Mouse (Mus musculus): ENCODE measurements around the gene Tln1. TPM values are rescaled to one million over a fixed set of nuclear protein-coding genes. Genes with fewer than 3 reads are reported as not detected.
"Not testable (repeated sequence)": the region's sequence is repeated elsewhere in the genome, so short reads cannot be mapped to it uniquely, and the experiment has no call there.

Tln1 gene
- polyA plus RNA-seq, 1 experiment from 2014 or later: 70.5 TPM

GRCm38 (mm10) chr4:43498983-43499382 lies 63.5 kb downstream of the Tln1 start:
- H3K4me1 ChIP-seq: peaks cover 44% of the 10 kb centered on the region
- peak overlapping the region; percentile 61; the same call in 1 of the 2 replicates for H3K27ac ChIP-seq
- H3K4me2 ChIP-seq: peak overlapping the region; percentile 84
- no peaks in the 10 kb centered on the region for H3K27me3 ChIP-seq
- 13% methylated on average over 8 of the region's 8 CpGs for WGBS
- no peaks in the 10 kb centered on the region for H3K9me3 ChIP-seq
- H3K9ac ChIP-seq: no peak overlapping the region
- peaks cover 21% of the 10 kb centered on the region for H3K36me3 ChIP-seq
- H3K4me3 ChIP-seq: peak overlapping the region; percentile 65
- no peak for ATAC-seq (ENCODE audit: insufficient number of reproducible peaks, low FRiP score, low TSS enrichment, low read depth)

- Histone ChIP-seq H3K9me3 (no peaks in the 10 kb centered on the region), H3K27ac (no peak overlapping the region), H3K4me2 (peak overlapping the region; percentile 84; the same call in 1 of the 2 replicates), H3K36me3 (peaks cover 21% of the 10 kb centered on the region), H3K4me1 (peaks cover 46% of the 10 kb centered on the region), H3K4me3 (peak overlapping the region; percentile 65), H3K27me3 (no peaks in the 10 kb centered on the region), H3K9ac (no peak overlapping the region)
- 70% methylated on average over 4 of the region's 4 CpGs for WGBS
- ATAC-seq (ENCODE audit: insufficient number of reproducible peaks, low FRiP score, low TSS enrichment, low read depth): no peak
These were observed 64.5 kb downstream of the Tln1 start for GRCm38 (mm10) chr4:43497946-43498345.

GRCm38 (mm10) chr4:43497405-43497804 lies 65.1 kb downstream of the Tln1 start:
- H3K4me1 ChIP-seq: peaks cover 46% of the 10 kb centered on the region
- no peak overlapping the region for H3K9ac ChIP-seq
- no peak overlapping the region; the same call in 1 of the 2 replicates for H3K4me2 ChIP-seq
- no peaks in the 10 kb centered on the region for H3K27me3 ChIP-seq
- no peak overlapping the region for H3K27ac ChIP-seq
- H3K4me3 ChIP-seq: no peak overlapping the region
- no peak for ATAC-seq (ENCODE audit: insufficient number of reproducible peaks, low FRiP score, low TSS enrichment, low read depth)
- peaks cover 21% of the 10 kb centered on the region for H3K36me3 ChIP-seq
- no peaks in the 10 kb centered on the region for H3K9me3 ChIP-seq
- 93% methylated on average over 8 of the region's 8 CpGs for WGBS

GRCm38 (mm10) chr4:43496587-43496986 lies 65.9 kb downstream of the Tln1 start:
- Histone ChIP-seq H3K4me1 (peaks cover 43% of the 10 kb centered on the region), H3K9me3 (no peaks in the 10 kb centered on the region), H3K36me3 (peaks cover 21% of the 10 kb centered on the region), H3K9ac (no peak overlapping the region), H3K4me3 (no peak overlapping the region), H3K27ac (no peak overlapping the region), H3K4me2 (no peak overlapping the region), H3K27me3 (no peaks in the 10 kb centered on the region)
- WGBS: 67% methylated on average over 6 of the region's 6 CpGs
- ATAC-seq (ENCODE audit: insufficient number of reproducible peaks, low FRiP score, low TSS enrichment, low read depth): no peak

DNA sequence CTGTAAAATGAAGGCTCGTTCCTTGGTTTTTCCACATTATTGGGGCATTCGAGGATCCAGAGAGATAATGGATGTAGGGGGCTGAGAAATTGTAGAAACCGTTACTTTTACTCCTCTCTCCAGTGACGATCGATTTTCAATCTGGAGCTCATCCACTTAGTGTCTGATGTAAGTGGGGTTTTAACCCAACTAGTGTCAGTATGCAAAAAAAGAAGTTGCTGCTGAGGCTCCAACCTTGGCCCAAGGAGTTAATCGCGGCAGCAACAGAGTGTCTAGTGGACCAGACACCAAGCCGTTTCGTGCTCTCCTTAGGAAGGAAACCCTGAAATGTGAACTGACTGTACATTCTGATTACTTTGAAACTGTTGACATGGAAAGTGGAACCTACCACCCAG lies 68.6 kb downstream of the Tln1 start:
- Histone ChIP-seq H3K9ac (peak overlapping the region; percentile 73), H3K4me2 (peak overlapping the region; percentile 56), H3K27ac (peak overlapping the region; percentile 95), H3K9me3 (no peaks in the 10 kb centered on the region; the same call in 1 of the 2 replicates), H3K4me1 (peaks cover 30% of the 10 kb centered on the region), H3K36me3 (peaks cover 21% of the 10 kb centered on the region), H3K27me3 (no peaks in the 10 kb centered on the region), H3K4me3 (peak overlapping the region; percentile 74)
- ATAC-seq (ENCODE audit: insufficient number of reproducible peaks, low FRiP score, low TSS enrichment, low read depth): no peak
- WGBS: 3% methylated on average over 9 of the region's 9 CpGs

GRCm38 (mm10) chr4:43493186-43493845 lies 69.2 kb downstream of the Tln1 start:
- 0% methylated on average over 47 of the region's 47 CpGs for WGBS
- ATAC-seq (ENCODE audit: insufficient number of reproducible peaks, low FRiP score, low TSS enrichment, low read depth): peak; percentile 89
- peak overlapping the region; percentile 56 for H3K4me2 ChIP-seq

DNA sequence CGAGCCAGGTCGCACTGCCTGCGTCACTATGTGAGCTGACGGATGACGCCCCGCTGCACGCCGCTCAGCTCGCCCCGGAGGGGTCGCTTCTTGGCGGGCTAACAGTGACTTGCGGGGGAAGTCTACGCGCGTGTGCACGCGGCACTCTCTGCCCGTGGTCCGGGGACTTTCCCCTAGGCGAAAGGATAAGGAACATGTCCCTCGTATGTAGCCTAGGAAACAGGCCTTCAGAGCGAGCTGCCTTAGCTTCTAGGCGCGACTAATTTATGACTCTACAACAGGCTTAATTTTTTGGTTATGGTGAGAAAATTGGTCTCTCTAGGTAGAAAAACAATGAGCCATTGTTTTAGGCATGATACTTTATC lies 69.7 kb downstream of the Tln1 start, which contains the start of gene Ccdc107:
TSS of gene Ccdc107 (plus strand) at position 80 of the 365 bp plus-strand sequence.
- H3K9me3 ChIP-seq: no peaks in the 10 kb centered on the region; the same call in 1 of the 2 replicates
- H3K36me3 ChIP-seq: peaks cover 21% of the 10 kb centered on the region
- peak within 1 kb of the TSS; percentile 73 for H3K9ac ChIP-seq
- WGBS: 0% methylated on average over 25 of the region's 25 CpGs
- peak within 1 kb of the TSS; percentile 56 for H3K4me2 ChIP-seq
- H3K27me3 ChIP-seq: no peaks in the 10 kb centered on the region
- peaks cover 19% of the 10 kb centered on the region for H3K4me1 ChIP-seq
- peak within 1 kb of the TSS; percentile 95 for H3K27ac ChIP-seq
- peak; percentile 97 for ATAC-seq (ENCODE audit: insufficient number of reproducible peaks, low FRiP score, low TSS enrichment, low read depth)
- peak within 1 kb of the TSS; percentile 74 for H3K4me3 ChIP-seq

More at GRCm38 (mm10) chr4:43493186-43493845, 69.2 kb downstream of the Tln1 start:
- Histone ChIP-seq H3K9ac (peak overlapping the region; percentile 73), H3K27ac (peak overlapping the region; percentile 95), H3K27me3 (no peaks in the 10 kb centered on the region), H3K4me1 (peaks cover 25% of the 10 kb centered on the region), H3K36me3 (peaks cover 21% of the 10 kb centered on the region), H3K4me3 (peak overlapping the region; percentile 74), H3K9me3 (no peaks in the 10 kb centered on the region; the same call in 1 of the 2 replicates)

DNA sequence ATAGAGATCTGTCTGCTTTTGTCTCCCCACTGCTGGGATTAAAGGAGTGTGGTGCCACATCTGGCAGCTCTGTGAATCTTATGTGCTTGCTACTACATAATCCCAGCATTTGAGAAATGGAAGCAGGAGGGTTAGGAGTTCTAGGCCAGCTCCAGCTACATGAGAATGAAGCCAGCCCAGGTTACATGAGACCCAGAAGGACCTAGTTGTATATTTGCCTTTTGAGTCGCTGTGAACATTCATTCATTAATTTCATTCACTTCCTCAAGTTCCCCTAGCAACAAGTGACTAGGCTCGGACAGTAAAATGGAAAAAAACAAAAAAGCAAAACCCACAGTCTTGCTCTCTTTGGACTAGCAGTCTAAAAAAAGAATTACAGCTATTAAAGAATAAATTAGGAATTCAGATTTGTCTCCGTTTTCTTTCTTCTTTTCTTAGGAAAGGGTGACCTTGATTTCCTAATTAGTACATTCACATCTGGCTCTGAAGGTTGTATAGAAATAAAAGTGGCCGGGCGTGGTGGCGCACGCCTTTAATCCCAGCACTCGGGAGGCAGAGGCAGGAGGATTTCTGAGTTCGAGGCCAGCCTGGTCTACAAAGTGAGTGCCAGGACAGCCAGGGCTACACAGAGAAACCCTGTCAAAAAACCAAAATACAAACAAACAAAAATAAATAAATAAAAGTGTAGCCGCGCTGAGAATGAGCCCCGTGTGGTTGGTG lies 70.2 kb downstream of the Tln1 start:
- peak overlapping the region; percentile 37 for H3K4me2 ChIP-seq
- no peaks in the 10 kb centered on the region; the same call in 1 of the 2 replicates for H3K9me3 ChIP-seq
- H3K4me1 ChIP-seq: peaks cover 15% of the 10 kb centered on the region
- H3K4me3 ChIP-seq: peak overlapping the region; percentile 74
- peaks cover 16% of the 10 kb centered on the region for H3K36me3 ChIP-seq
- H3K27me3 ChIP-seq: no peaks in the 10 kb centered on the region
- H3K9ac ChIP-seq: no peak overlapping the region
- ATAC-seq (ENCODE audit: insufficient number of reproducible peaks, low FRiP score, low TSS enrichment, low read depth): no peak
- 43% methylated on average over 12 of the region's 12 CpGs for WGBS
- H3K27ac ChIP-seq: peak overlapping the region; percentile 95

GRCm38 (mm10) chr4:43490801-43491200 lies 71.7 kb downstream of the Tln1 start:
- H3K27me3 ChIP-seq: no peaks in the 10 kb centered on the region
- WGBS: 86% methylated on average over 5 of the region's 5 CpGs
- peaks cover 15% of the 10 kb centered on the region for H3K4me1 ChIP-seq
- H3K36me3 ChIP-seq: peaks cover 5% of the 10 kb centered on the region
- no peak overlapping the region for H3K27ac ChIP-seq
- no peak overlapping the region for H3K4me3 ChIP-seq
- ATAC-seq (ENCODE audit: insufficient number of reproducible peaks, low FRiP score, low TSS enrichment, low read depth): no peak
- no peak overlapping the region for H3K4me2 ChIP-seq
- H3K9ac ChIP-seq: no peak overlapping the region
- no peaks in the 10 kb centered on the region; the same call in 1 of the 2 replicates for H3K9me3 ChIP-seq

- H3K9ac ChIP-seq: no peak overlapping the region
- no peak overlapping the region for H3K27ac ChIP-seq
- no peak overlapping the region for H3K4me2 ChIP-seq
- H3K4me3 ChIP-seq: no peak overlapping the region
- H3K27me3 ChIP-seq: no peaks in the 10 kb centered on the region
- ATAC-seq (ENCODE audit: insufficient number of reproducible peaks, low FRiP score, low TSS enrichment, low read depth): no peak
- H3K9me3 ChIP-seq: no peaks in the 10 kb centered on the region; the same call in 1 of the 2 replicates
- H3K4me1 ChIP-seq: peaks cover 8% of the 10 kb centered on the region
- 92% methylated on average over 3 of the region's 3 CpGs for WGBS
- no peaks in the 10 kb centered on the region for H3K36me3 ChIP-seq
These were observed 72.9 kb downstream of the Tln1 start for GRCm38 (mm10) chr4:43489611-43490010.

DNA sequence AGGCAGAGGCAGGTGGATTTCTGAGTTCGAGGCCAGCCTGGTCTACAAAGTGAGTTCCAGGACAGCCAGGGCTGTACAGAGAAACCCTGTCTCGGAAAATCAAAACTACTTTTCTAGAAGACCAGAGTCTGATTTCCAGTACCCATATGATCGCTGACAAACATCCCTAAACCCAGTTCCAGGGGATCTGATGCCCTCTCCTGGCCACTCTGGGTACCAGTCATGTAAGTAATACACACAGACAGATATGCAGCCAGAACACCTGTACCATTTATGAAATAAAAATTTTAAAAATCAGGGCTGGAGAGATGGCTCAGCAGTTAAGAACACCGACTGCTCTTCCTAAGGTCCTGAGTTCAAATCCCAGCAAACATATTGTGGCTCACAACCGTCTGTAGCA lies 76.8 kb downstream of the Tln1 start:
- 75% methylated on average over 5 of the region's 5 CpGs for WGBS
- not testable (repeated sequence) for H3K9ac ChIP-seq

DNA sequence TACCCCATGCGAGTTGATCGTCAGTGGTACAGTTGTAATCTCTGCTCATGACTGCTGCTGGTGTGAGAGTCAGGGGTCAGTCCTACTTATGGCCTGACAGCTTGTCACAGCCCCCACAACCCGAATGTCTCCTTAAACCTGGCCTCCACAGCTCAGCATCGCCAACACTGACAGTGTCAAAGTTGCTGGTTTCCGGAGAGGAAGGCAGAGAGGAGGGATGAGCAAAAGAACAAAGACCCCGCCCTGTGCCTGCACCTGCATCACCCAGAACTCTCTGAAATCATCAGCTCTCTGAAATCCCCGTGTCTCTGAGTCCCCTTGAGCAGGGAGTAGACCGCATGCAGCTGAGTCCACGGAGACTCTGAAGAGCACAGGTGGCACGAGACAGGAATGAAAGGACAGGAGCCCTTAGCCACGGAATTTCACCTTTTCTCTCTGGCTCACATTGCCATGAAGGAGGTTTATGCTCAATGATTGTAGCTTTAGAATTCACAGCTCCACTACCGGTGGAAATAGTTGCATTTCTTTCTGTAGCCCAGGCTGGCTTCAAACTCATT lies 78.9 kb downstream of the Tln1 start, which contains the start of gene Sit1:
TSS of gene Sit1 (minus strand) at position 200 of the 557 bp plus-strand sequence.
- H3K9ac ChIP-seq: no peak within 1 kb of the TSS
- WGBS: 54% methylated on average over 12 of the region's 12 CpGs
- H3K4me2 ChIP-seq: no peak within 1 kb of the TSS
- no peaks in the 10 kb centered on the region for H3K36me3 ChIP-seq
- H3K27ac ChIP-seq: no peak within 1 kb of the TSS
- no peaks in the 10 kb centered on the region for H3K4me1 ChIP-seq
- H3K9me3 ChIP-seq: no peaks in the 10 kb centered on the region
- ATAC-seq (ENCODE audit: insufficient number of reproducible peaks, low FRiP score, low TSS enrichment, low read depth): no peak
- no peak within 1 kb of the TSS for H3K4me3 ChIP-seq
- H3K27me3 ChIP-seq: no peaks in the 10 kb centered on the region

More for the DNA sequence above, 76.8 kb downstream of the Tln1 start:
- H3K27me3 ChIP-seq; H3K4me1 ChIP-seq; H3K4me3 ChIP-seq; H3K9me3 ChIP-seq; H3K27ac ChIP-seq; ATAC-seq (ENCODE audit: insufficient number of reproducible peaks, low FRiP score, low TSS enrichment, low read depth); H3K36me3 ChIP-seq; H3K4me2 ChIP-seq: not testable (repeated sequence)

Data from limb, embryonic 15.5 days (tissue).